ENCODE assay signal across 22 mouse cellular contexts in genomic region chr2:106750878-106751277, GRCm38 (mm10). TPM values are rescaled to one million over a fixed set of nuclear protein-coding genes. Genes with fewer than 3 reads are reported as not detected.
"Had no signal": no experiment of that assay in that cellular context is flagged by ENCODE, and none has a peak within 500 bp of the region (broad histone marks: within the 10 kb centered on the region; RNA-seq: fewer than 3 reads in every experiment).

No protein-coding gene starts in this region.

- DNase-seq: kidney, adult 18-20 months; kidney, adult 9 months; kidney, postnatal 10 days; left cerebral cortex, postnatal 4 days; liver, postnatal 0 days; lung, embryonic 14.5 days; right cerebral cortex, adult 18-20 months; right cerebral cortex, postnatal 14 days; right cerebral cortex, postnatal 4 days; thymus, adult 2 months; thymus, postnatal 14 days; thymus, postnatal 4 days had no signal

- ATAC-seq: intestine, embryonic 16.5 days; liver, postnatal 0 days; lung, postnatal 0 days; midbrain, embryonic 15.5 days had no signal

- H3K9me3 ChIP-seq: limb, embryonic 12.5 days; limb, embryonic 15.5 days; midbrain, embryonic 12.5 days; midbrain, embryonic 15.5 days had no signal

- H3K4me2 ChIP-seq: limb, embryonic 12.5 days; limb, embryonic 15.5 days; liver, embryonic 11.5 days; lung, embryonic 14.5 days; midbrain, embryonic 12.5 days; midbrain, embryonic 15.5 days had no signal

- H3K27ac ChIP-seq: layer of hippocampus, adult 2 months; limb, embryonic 12.5 days; limb, embryonic 15.5 days; liver, embryonic 14.5 days; macrophage; midbrain, embryonic 12.5 days; midbrain, embryonic 15.5 days had no signal

- H3K27me3 ChIP-seq: limb, embryonic 15.5 days; midbrain, embryonic 15.5 days had no signal

- H3K4me1 ChIP-seq: limb, embryonic 15.5 days had no signal

- H3K36me3 ChIP-seq: limb, embryonic 15.5 days; midbrain, embryonic 12.5 days; midbrain, embryonic 15.5 days had no signal

- H3K4me3 ChIP-seq: layer of hippocampus, adult 2 months; limb, embryonic 12.5 days; limb, embryonic 15.5 days; midbrain, embryonic 12.5 days; midbrain, embryonic 15.5 days had no signal

- H3K9ac ChIP-seq: limb, embryonic 12.5 days; limb, embryonic 15.5 days; liver, embryonic 14.5 days; liver, postnatal 0 days; lung, embryonic 14.5 days; midbrain, embryonic 12.5 days; midbrain, embryonic 15.5 days had no signal

RNA-seq across cellular contexts. Expression of gene Mpped2, which starts 57.8 kb away (rescaled TPM):
- polyA plus RNA-seq: macrophage had no signal
